Comparison of ENCODE assay signal across 8 mouse cellular contexts in the genomic region with DNA sequence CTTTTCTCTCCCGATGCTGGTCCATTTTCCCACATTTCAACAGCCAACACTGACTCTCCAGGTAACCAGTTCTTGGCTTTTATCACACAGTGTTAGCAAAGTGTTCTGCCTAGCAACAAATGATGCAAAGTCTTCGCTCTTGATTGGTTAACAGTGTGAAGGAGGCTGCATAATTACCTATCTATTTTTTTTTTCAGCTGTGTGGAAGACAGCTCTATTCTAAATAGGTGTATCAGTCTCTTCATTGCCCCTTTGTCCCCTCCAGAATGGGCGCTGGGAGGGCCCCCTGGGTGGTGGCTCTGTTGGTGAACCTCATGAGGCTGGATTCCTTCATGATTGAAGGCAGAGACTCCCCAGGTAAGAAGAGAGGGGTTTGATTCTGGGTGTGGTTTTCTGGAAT. TPM values are rescaled to one million over a fixed set of nuclear protein-coding genes. Genes with fewer than 3 reads are reported as not detected.
DNase-seq lines count a peak whose midpoint lies in the region; ATAC-seq and TF ChIP-seq lines count a peak whose summit lies in the region.

Gene H2-Ob (plus strand): TSS at position 198 of the 400 bp plus-strand sequence.

- no peak within 1 kb of the TSS for H3K9ac ChIP-seq in heart, embryonic 12.5 days
- H3K9ac ChIP-seq in heart, postnatal 0 days (replicated peaks; ENCODE audit: low read depth, low read length), result no peak within 1 kb of the TSS
- H3K9ac ChIP-seq in intestine, postnatal 0 days (ENCODE audit: low read depth, low read length), result no peak within 1 kb of the TSS

- H3K4me3 ChIP-seq in heart, embryonic 12.5 days, result no peak within 1 kb of the TSS
- H3K4me3 ChIP-seq in heart, postnatal 0 days (ENCODE audit: low read depth, low read length), result no peak within 1 kb of the TSS
- no peak within 1 kb of the TSS for H3K4me3 ChIP-seq in intestine, postnatal 0 days (ENCODE audit: low read depth, low read length)

- H3K4me1 ChIP-seq in heart, embryonic 12.5 days (replicated peaks), result no peaks in the 10 kb centered on the region
- H3K4me1 ChIP-seq in heart, postnatal 0 days (ENCODE audit: control insufficient read depth, insufficient read depth), result no peaks in the 10 kb centered on the region
- H3K4me1 ChIP-seq in intestine, postnatal 0 days (replicated peaks; ENCODE audit: control insufficient read depth, insufficient read depth, low read length), result no peaks in the 10 kb centered on the region

- H3K27ac ChIP-seq in heart, embryonic 12.5 days (ENCODE audit: poor library complexity, severe bottlenecking), result no peak within 1 kb of the TSS
- H3K27ac ChIP-seq in heart, postnatal 0 days (ENCODE audit: low read depth), result peak within 1 kb of the TSS; percentile 71
- no peak within 1 kb of the TSS for H3K27ac ChIP-seq in intestine, postnatal 0 days (ENCODE audit: low read depth, low read length)

- peak; percentile 94 for DNase-seq in heart, adult 11 months
- peak; percentile 62 to 66 for DNase-seq in right cerebral cortex, postnatal 10 days (ENCODE audit: low spot score in 2 of 2)
- no peak for DNase-seq in right cerebral cortex, postnatal 4 days
- DNase-seq in heart, postnatal 0 days (ENCODE audit: low spot score), result peak; percentile 40
- DNase-seq in lung, postnatal 14 days, result peak; percentile 61
- peak; percentile 60 for DNase-seq in thymus, postnatal 4 days

- H3K27me3 ChIP-seq in heart, embryonic 12.5 days (replicated peaks), result no peaks in the 10 kb centered on the region
- H3K27me3 ChIP-seq in heart, postnatal 0 days (ENCODE audit: control insufficient read depth, insufficient read depth, low read length), result no peaks in the 10 kb centered on the region
- H3K27me3 ChIP-seq in intestine, postnatal 0 days (replicated peaks; ENCODE audit: control insufficient read depth, insufficient read depth, low read length), result no peaks in the 10 kb centered on the region

- peaks cover 8% of the 10 kb centered on the region; the same call in 1 of the 2 replicates for H3K9me3 ChIP-seq in heart, embryonic 12.5 days (replicated peaks)
- H3K9me3 ChIP-seq in heart, postnatal 0 days (replicated peaks; ENCODE audit: control insufficient read depth, low read length), result peaks cover 6% of the 10 kb centered on the region; the same call in 1 of the 2 replicates
- no peaks in the 10 kb centered on the region for H3K9me3 ChIP-seq in intestine, postnatal 0 days (ENCODE audit: control insufficient read depth)

- TF ChIP-seq EP300 in heart, postnatal 0 days (IDR thresholded peaks at IDR 0.05; ENCODE audit: low read depth), result no peak

- TF ChIP-seq CTCF in heart, postnatal 0 days (IDR thresholded peaks at IDR 0.05; ENCODE audit: low read depth), result no peak
- no peak for TF ChIP-seq CTCF in intestine, postnatal 0 days (IDR thresholded peaks at IDR 0.05; ENCODE audit: low read depth)

- no peak for ATAC-seq in heart, embryonic 12.5 days (ENCODE audit: insufficient number of reproducible peaks, low FRiP score)
- no peak for ATAC-seq in heart, postnatal 0 days (ENCODE audit: insufficient read depth, low read depth)
- no peak for ATAC-seq in intestine, postnatal 0 days

- H3K4me2 ChIP-seq in heart, embryonic 12.5 days, result no peak within 1 kb of the TSS
- H3K4me2 ChIP-seq in heart, postnatal 0 days (ENCODE audit: low read depth, low read length), result peak within 1 kb of the TSS; percentile 1; the same call in 1 of the 2 replicates
- H3K4me2 ChIP-seq in intestine, postnatal 0 days (replicated peaks; ENCODE audit: low read depth), result no peak within 1 kb of the TSS

- WGBS in heart, embryonic 12.5 days, result 54% methylated on average over 3 of the region's 3 CpGs
- 50% methylated on average over 3 of the region's 3 CpGs for WGBS in heart, postnatal 0 days
- 63% methylated on average over 3 of the region's 3 CpGs for WGBS in intestine, postnatal 0 days

- no peaks in the 10 kb centered on the region for H3K36me3 ChIP-seq in heart, embryonic 12.5 days
- H3K36me3 ChIP-seq in heart, postnatal 0 days (replicated peaks; ENCODE audit: control insufficient read depth, insufficient read depth, low read length), result no peaks in the 10 kb centered on the region
- no peaks in the 10 kb centered on the region for H3K36me3 ChIP-seq in intestine, postnatal 0 days (ENCODE audit: control insufficient read depth, insufficient read depth)

RNA-seq across cellular contexts. Expression of gene H2-Ob, which starts in this region (rescaled TPM):
- polyA plus RNA-seq in heart, embryonic 12.5 days (2016; fragmentation: Nextera tagmentation; extraction: Ambion mirVana), result 0.15 TPM in 1 of 2 replicates, not detected in the other
- total RNA-seq in heart, postnatal 0 days (2014; rRNA removed; ENCODE audit: low replicate concordance), result not detected in 2 replicates
- polyA plus RNA-seq in heart, postnatal 0 days (2015; fragmentation: Nextera tagmentation; extraction: Ambion mirVana), result 0.08 and 0.14 TPM in 2 replicates
- polyA plus RNA-seq in intestine, postnatal 0 days (2015; fragmentation: Nextera tagmentation; extraction: Ambion mirVana), result 0.17 and 0.30 TPM in 2 replicates

Comparison
In these comparisons a context has a peak if more than half of its experiments do, and no peak if none do; other contexts are left out.
1. Peak in DNase-seq, H3K27ac ChIP-seq and H3K4me2 ChIP-seq in heart, postnatal 0 days; RNA of the gene not detected or under 1 TPM.